Mouse (Mus musculus): ENCODE measurements at regions not wholly inside any gene's neighbourhood (a gene's known extent, or its start where the extent isn't known, plus 50 kb on each side); places are given as distances from the start of the nearest gene placed in this dataset.
"Not testable (repeated sequence)": the region's sequence is repeated elsewhere in the genome, so short reads cannot be mapped to it uniquely, and the experiment has no call there.

DNA sequence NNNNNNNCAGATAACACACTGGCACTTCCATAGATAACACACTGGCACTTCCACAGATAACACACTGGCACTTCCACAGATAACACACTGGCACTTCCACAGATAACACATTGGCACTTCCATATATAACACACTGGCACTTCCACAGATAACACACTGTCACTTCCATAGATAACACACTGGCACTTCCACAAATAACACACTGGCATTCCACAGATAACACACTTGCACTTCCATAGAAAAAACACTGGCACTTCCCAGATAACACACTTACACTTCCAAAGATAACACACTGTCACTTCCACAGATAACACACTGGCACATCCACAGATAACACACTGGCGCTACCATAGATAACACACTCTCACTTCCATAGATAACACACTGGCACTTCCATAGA is 105.7 kb upstream of the Afdn start:
- H3K27me3 ChIP-seq (ENCODE audit: control insufficient read depth, insufficient read depth, insufficient read length); H3ac ChIP-seq (ENCODE audit: control insufficient read depth, insufficient read length, low read depth); H3K36me3 ChIP-seq (ENCODE audit: control insufficient read depth, insufficient read depth); H3K4me3 ChIP-seq (ENCODE audit: insufficient read depth, poor library complexity, severe bottlenecking); H3K79me3 ChIP-seq (ENCODE audit: low read depth); H3K79me2 ChIP-seq (ENCODE audit: control insufficient read depth, insufficient read depth): not testable (repeated sequence)

DNA sequence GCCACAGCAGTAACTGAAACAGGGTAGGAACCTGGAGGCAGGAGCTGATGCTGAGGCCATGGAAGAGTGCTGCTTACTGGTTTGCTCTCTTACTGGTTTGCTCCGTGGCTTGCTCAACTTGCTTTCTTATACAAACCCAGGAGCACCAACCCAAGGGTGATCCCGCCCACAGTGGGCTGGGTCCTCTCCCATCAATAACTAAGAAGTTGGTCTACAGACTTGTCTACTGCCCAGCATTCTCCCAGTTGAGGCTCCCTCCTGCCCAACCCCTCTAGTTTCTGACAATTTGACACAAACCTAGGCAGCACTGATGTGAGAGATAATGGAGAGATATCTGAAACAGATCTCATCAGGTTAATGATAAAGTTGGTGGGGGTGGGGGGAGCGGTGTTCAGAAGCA is 104.3 kb upstream of the Afdn start:
- Histone ChIP-seq H3ac (ENCODE audit: control insufficient read depth, insufficient read length, low read depth) (no peak overlapping the region), H3K27me3 (ENCODE audit: control insufficient read depth, insufficient read depth, insufficient read length) (no peaks in the 10 kb centered on the region), H3K79me3 (ENCODE audit: low read depth) (no peaks in the 10 kb centered on the region), H3K36me3 (ENCODE audit: control insufficient read depth, insufficient read depth) (no peaks in the 10 kb centered on the region), H3K79me2 (ENCODE audit: control insufficient read depth, insufficient read depth) (no peaks in the 10 kb centered on the region), H3K4me3 (ENCODE audit: insufficient read depth, poor library complexity, severe bottlenecking) (no peak overlapping the region)
- TF ChIP-seq MYOG (IDR thresholded peaks at IDR 0.05; ENCODE audit: control insufficient read depth, extremely low read depth, insufficient read length) (no peak), MAX (IDR thresholded peaks at IDR 0.05) (no peak), MYOD1 (IDR thresholded peaks at IDR 0.05; ENCODE audit: control insufficient read depth, insufficient read length, low read depth) (no peak), CTCF (IDR thresholded peaks at IDR 0.05; ENCODE audit: control insufficient read depth, insufficient read depth, insufficient read length) (no peak), USF1 (IDR thresholded peaks at IDR 0.05; ENCODE audit: low read depth) (no peak), CEBPB (IDR thresholded peaks at IDR 0.05; ENCODE audit: low read depth) (no peak), FOSL1 (IDR thresholded peaks at IDR 0.05; ENCODE audit: insufficient read depth, low read length, poor library complexity, severe bottlenecking) (no peak)

DNA sequence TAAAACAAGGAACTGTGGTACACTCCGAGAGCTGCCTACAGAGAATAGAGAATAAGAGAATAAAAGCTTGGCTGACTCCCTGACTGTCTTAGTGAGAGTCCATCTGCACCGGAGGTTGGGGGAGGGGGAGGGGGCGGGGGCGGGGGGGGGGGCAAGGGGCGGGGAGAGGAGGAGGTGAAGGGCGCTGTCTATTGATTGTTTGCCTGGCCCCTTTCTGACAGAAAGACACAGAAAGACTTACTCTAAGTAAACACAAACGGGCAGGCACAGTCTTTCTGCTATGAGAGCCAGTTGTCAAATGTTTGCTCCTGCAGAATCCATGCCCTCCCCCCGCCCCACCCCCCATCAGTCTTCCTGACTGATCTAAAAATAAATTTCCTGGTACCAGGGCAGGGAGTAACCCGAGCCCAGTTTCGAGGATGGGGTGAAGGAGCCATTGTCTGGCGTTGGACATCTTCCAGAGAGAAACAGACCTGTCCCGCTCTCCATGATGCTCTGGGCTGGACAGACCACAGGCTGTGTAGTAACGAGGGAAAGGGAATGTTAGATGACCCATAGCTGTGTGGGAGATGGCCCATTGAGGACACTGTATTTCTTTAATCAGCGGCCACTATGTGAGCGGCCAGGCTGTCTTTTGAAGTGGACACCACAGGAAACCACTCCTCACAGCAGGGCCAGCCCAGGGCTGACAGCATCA is 103.7 kb upstream of the Afdn start:
- TF ChIP-seq CTCF (IDR thresholded peaks at IDR 0.05; ENCODE audit: control insufficient read depth, insufficient read depth, insufficient read length) (no peak), FOSL1 (IDR thresholded peaks at IDR 0.05; ENCODE audit: insufficient read depth, low read length, poor library complexity, severe bottlenecking) (no peak), CEBPB (IDR thresholded peaks at IDR 0.05; ENCODE audit: low read depth) (no peak), MAX (IDR thresholded peaks at IDR 0.05) (no peak), USF1 (IDR thresholded peaks at IDR 0.05; ENCODE audit: low read depth) (no peak), MYOG (IDR thresholded peaks at IDR 0.05; ENCODE audit: control insufficient read depth, extremely low read depth, insufficient read length) (no peak), MYOD1 (IDR thresholded peaks at IDR 0.05; ENCODE audit: control insufficient read depth, insufficient read length, low read depth) (no peak)
- Histone ChIP-seq H3K36me3 (ENCODE audit: control insufficient read depth, insufficient read depth) (no peaks in the 10 kb centered on the region), H3K27me3 (ENCODE audit: control insufficient read depth, insufficient read depth, insufficient read length) (no peaks in the 10 kb centered on the region)

DNA sequence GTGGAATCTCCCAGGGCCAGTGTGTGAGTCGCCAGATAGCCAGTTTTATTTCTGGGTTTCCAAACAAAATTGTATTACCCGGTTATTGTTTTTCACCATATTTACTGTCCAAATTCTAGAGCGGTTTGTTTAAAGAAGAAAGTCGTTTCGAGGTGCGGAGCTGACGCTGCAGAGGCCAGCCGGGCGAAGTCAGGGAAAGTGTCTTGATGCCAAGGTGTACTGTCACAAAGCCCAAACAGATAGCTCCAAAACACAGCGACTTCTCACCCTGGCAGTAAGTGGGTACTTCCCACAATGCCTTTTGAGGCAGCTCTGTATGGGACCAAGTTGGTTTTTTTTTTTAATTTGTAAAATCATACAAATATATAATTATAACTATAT is 103.2 kb upstream of the Afdn start:
- H3K36me3 ChIP-seq (ENCODE audit: control insufficient read depth, insufficient read depth): no peaks in the 10 kb centered on the region
- no peaks in the 10 kb centered on the region for H3K79me3 ChIP-seq (ENCODE audit: low read depth)
- no peaks in the 10 kb centered on the region for H3K79me2 ChIP-seq (ENCODE audit: control insufficient read depth, insufficient read depth)
- H3ac ChIP-seq (ENCODE audit: control insufficient read depth, insufficient read length, low read depth): peak overlapping the region; percentile 35
- no peak overlapping the region for H3K4me3 ChIP-seq (ENCODE audit: insufficient read depth, poor library complexity, severe bottlenecking)
- H3K27me3 ChIP-seq (ENCODE audit: control insufficient read depth, insufficient read depth, insufficient read length): no peaks in the 10 kb centered on the region
- TF ChIP-seq USF1 (IDR thresholded peaks at IDR 0.05; ENCODE audit: low read depth) (no peak), FOSL1 (IDR thresholded peaks at IDR 0.05; ENCODE audit: insufficient read depth, low read length, poor library complexity, severe bottlenecking) (no peak), CTCF (IDR thresholded peaks at IDR 0.05; ENCODE audit: control insufficient read depth, insufficient read depth, insufficient read length) (no peak), CEBPB (IDR thresholded peaks at IDR 0.05; ENCODE audit: low read depth) (no peak), MAX (IDR thresholded peaks at IDR 0.05) (no peak), MYOG (IDR thresholded peaks at IDR 0.05; ENCODE audit: control insufficient read depth, extremely low read depth, insufficient read length) (no peak), MYOD1 (IDR thresholded peaks at IDR 0.05; ENCODE audit: control insufficient read depth, insufficient read length, low read depth) (no peak)

More for the DNA sequence above, 103.7 kb upstream of the Afdn start:
- Histone ChIP-seq H3ac (ENCODE audit: control insufficient read depth, insufficient read length, low read depth) (peak overlapping the region; percentile 35), H3K79me3 (ENCODE audit: low read depth) (no peaks in the 10 kb centered on the region), H3K79me2 (ENCODE audit: control insufficient read depth, insufficient read depth) (no peaks in the 10 kb centered on the region), H3K4me3 (ENCODE audit: insufficient read depth, poor library complexity, severe bottlenecking) (no peak overlapping the region)

DNA sequence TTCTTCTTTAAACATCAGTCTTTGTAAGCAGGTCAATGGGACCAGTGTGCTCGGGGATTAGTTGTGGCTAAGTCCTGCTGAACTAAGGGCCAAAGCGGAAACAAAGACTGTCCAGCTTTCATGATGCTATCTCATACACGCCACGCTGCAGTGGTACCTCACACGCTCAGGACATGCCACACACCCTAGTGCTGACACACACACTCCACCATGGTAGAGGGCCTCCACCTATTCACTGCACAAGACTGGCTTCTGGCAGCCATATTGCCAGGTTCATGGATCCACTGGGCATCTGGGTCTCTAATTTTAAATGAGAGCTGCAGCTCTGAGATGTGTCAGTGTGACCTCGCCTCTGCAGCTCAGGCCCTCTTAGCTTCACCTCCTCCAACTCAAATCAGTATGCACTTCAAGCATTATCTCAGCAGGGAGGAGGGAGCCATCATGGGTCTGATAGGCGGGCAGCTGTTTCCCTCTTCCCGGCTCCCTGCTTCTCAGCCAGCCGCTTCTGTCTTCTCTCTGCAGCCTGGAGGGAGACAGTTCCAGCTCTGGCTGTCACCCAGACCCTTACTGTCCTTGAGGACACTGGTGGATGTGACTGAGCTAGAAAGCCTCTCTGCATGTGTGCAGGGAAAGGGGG is 102.6 kb upstream of the Afdn start:
- Histone ChIP-seq H3ac (ENCODE audit: control insufficient read depth, insufficient read length, low read depth) (no peak overlapping the region), H3K4me3 (ENCODE audit: insufficient read depth, poor library complexity, severe bottlenecking) (no peak overlapping the region), H3K36me3 (ENCODE audit: control insufficient read depth, insufficient read depth) (no peaks in the 10 kb centered on the region), H3K79me3 (ENCODE audit: low read depth) (no peaks in the 10 kb centered on the region), H3K79me2 (ENCODE audit: control insufficient read depth, insufficient read depth) (no peaks in the 10 kb centered on the region), H3K27me3 (ENCODE audit: control insufficient read depth, insufficient read depth, insufficient read length) (no peaks in the 10 kb centered on the region)
- TF ChIP-seq MAX (IDR thresholded peaks at IDR 0.05) (no peak), MYOG (IDR thresholded peaks at IDR 0.05; ENCODE audit: control insufficient read depth, extremely low read depth, insufficient read length) (no peak), MYOD1 (IDR thresholded peaks at IDR 0.05; ENCODE audit: control insufficient read depth, insufficient read length, low read depth) (no peak), CEBPB (IDR thresholded peaks at IDR 0.05; ENCODE audit: low read depth) (no peak), USF1 (IDR thresholded peaks at IDR 0.05; ENCODE audit: low read depth) (no peak), FOSL1 (IDR thresholded peaks at IDR 0.05; ENCODE audit: insufficient read depth, low read length, poor library complexity, severe bottlenecking) (no peak), CTCF (IDR thresholded peaks at IDR 0.05; ENCODE audit: control insufficient read depth, insufficient read depth, insufficient read length) (no peak)
